Mouse (Mus musculus) liver, embryonic 15.5 days (tissue): ENCODE data around the gene Daw1. TPM values are rescaled to one million over a fixed set of nuclear protein-coding genes. Genes with fewer than 3 reads are reported as not detected.

ENCODE experiments used
- ATAC-seq: fragments of 200-750 bp; cut with Nextera tagmentation; 2 replicates; pipeline ENCODE4 v1.8.0; 2017; ENCODE audit warnings: moderate number of reproducible peaks, mild to moderate bottlenecking, moderate library complexity; ENCODE audit not compliant: insufficient read depth
- H3K27ac ChIP-seq: fragments of 300-500 bp; sonication (generic); replicated peaks from 2 replicates; pipeline ENCODE4 v1.5.1; 2015; ENCODE audit warnings: mild to moderate bottlenecking, inconsistent platforms
- H3K27me3 ChIP-seq: fragments of 300-500 bp; sonication (generic); 2 replicates; pipeline ENCODE4 v1.6.1; 2015; ENCODE audit warnings: mild to moderate bottlenecking, inconsistent platforms
- H3K36me3 ChIP-seq: fragments of 300-500 bp; sonication (generic); replicated peaks from 2 replicates; pipeline ENCODE4 v1.6.1; 2015; ENCODE audit warnings: moderate library complexity, mild to moderate bottlenecking, inconsistent platforms
- H3K4me1 ChIP-seq: fragments of 300-500 bp; sonication (generic); replicated peaks from 2 replicates; pipeline ENCODE4 v1.6.1; 2015; ENCODE audit warnings: inconsistent platforms
- H3K4me2 ChIP-seq: fragments of 300-500 bp; sonication (generic); 2 replicates; pipeline ENCODE4 v1.6.1; 2015; ENCODE audit warnings: moderate library complexity, mild to moderate bottlenecking, inconsistent platforms
- H3K4me3 ChIP-seq: fragments of 300-500 bp; sonication (generic); replicated peaks from 2 replicates; pipeline ENCODE4 v1.5.1; 2015; ENCODE audit warnings: mild to moderate bottlenecking, inconsistent platforms
- H3K9ac ChIP-seq: fragments of 300-500 bp; sonication (generic); 2 replicates; pipeline ENCODE4 v1.6.1; 2015; ENCODE audit warnings: moderate library complexity, mild to moderate bottlenecking, inconsistent platforms
- H3K9me3 ChIP-seq: fragments of 300-500 bp; sonication (generic); replicated peaks from 2 replicates; pipeline ENCODE4 v1.6.1; 2016; ENCODE audit warnings: inconsistent platforms
- WGBS: fragments of 180-500 bp; shearing (Covaris S2); methylation state at CpG from one replicate; pipeline ENCODE4 v1.1.7; 2015; ENCODE audit warnings: mixed read lengths; ENCODE audit not compliant: insufficient replicate concordance; 5-methylcytosine and 5-hydroxymethylcytosine counted together
- polyA plus RNA-seq: library from polyadenylated mRNA; unstranded; fragments of >200 nt; fragmentation: Nextera tagmentation; extraction: Ambion mirVana; gene quantifications from 2 replicates; pipeline ENCODE4 v1.2.1, GENCODE M21; 2015

Daw1 gene
- polyA plus RNA-seq, 1 experiment from 2014 or later = not detected

- ATAC-seq = no peak
- no peak overlapping the region for H3K27ac ChIP-seq
- H3K9me3 ChIP-seq = no peaks in the 10 kb centered on the region
- H3K4me2 ChIP-seq = no peak overlapping the region
- H3K36me3 ChIP-seq = no peaks in the 10 kb centered on the region
- no peaks in the 10 kb centered on the region for H3K4me1 ChIP-seq
- no peak overlapping the region for H3K4me3 ChIP-seq
- H3K9ac ChIP-seq = no peak overlapping the region
- WGBS = 39% methylated on average over 2 of the region's 2 CpGs
- no peaks in the 10 kb centered on the region for H3K27me3 ChIP-seq
Measured at GRCm38 (mm10) chr1:83187154-83187553, 27.6 kb downstream of the Daw1 start.

- Histone ChIP-seq H3K4me1 (no peaks in the 10 kb centered on the region), H3K36me3 (no peaks in the 10 kb centered on the region), H3K9ac (no peak overlapping the region), H3K9me3 (no peaks in the 10 kb centered on the region), H3K4me3 (no peak overlapping the region), H3K4me2 (no peak overlapping the region), H3K27ac (no peak overlapping the region), H3K27me3 (no peaks in the 10 kb centered on the region)
- WGBS = 27% methylated on average over 1 of the region's 1 CpGs
- no peak for ATAC-seq
Measured at GRCm38 (mm10) chr1:83209981-83210380, 50.4 kb downstream of the Daw1 start.

GRCm38 (mm10) chr1:83218260-83218659 lies 58.7 kb downstream of the Daw1 start:
- H3K27ac ChIP-seq = no peak overlapping the region
- H3K4me3 ChIP-seq = no peak overlapping the region
- WGBS = 32% methylated on average over 1 of the region's 1 CpGs
- H3K4me2 ChIP-seq = no peak overlapping the region
- no peak for ATAC-seq
- H3K27me3 ChIP-seq = no peaks in the 10 kb centered on the region
- H3K9me3 ChIP-seq = no peaks in the 10 kb centered on the region
- H3K4me1 ChIP-seq = no peaks in the 10 kb centered on the region
- no peaks in the 10 kb centered on the region for H3K36me3 ChIP-seq
- H3K9ac ChIP-seq = no peak overlapping the region

DNA sequence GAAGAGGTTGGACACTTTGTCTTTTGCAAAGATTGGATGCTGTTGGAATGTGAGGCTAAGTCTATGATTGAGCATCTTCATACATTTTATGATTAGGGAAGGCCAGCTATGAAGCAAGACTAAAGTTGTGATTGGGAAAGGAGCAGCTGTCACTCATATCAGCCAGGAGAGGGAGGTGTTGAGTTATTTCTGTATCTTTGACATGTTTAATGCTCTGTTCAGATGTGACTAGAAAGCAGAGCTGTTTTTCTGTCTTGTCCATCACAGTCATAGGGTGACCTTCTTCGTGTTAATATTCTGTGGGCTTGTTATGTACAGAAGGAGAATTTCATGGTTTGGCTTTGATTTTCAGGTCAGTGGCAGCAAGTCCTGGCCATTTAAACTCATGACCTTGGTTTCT lies 63.5 kb downstream of the Daw1 start:
- Histone ChIP-seq H3K27me3 (no peaks in the 10 kb centered on the region), H3K9ac (no peak overlapping the region), H3K4me3 (no peak overlapping the region), H3K27ac (no peak overlapping the region), H3K9me3 (no peaks in the 10 kb centered on the region), H3K36me3 (no peaks in the 10 kb centered on the region), H3K4me2 (no peak overlapping the region), H3K4me1 (no peaks in the 10 kb centered on the region)
- WGBS = 33% methylated on average over 1 of the region's 1 CpGs
- no peak for ATAC-seq

- no peak overlapping the region for H3K9ac ChIP-seq
- no peak overlapping the region for H3K4me2 ChIP-seq
- H3K4me3 ChIP-seq = no peak overlapping the region
- no peaks in the 10 kb centered on the region for H3K9me3 ChIP-seq
- H3K27ac ChIP-seq = no peak overlapping the region
- no peaks in the 10 kb centered on the region for H3K36me3 ChIP-seq
- no peak for ATAC-seq
- H3K27me3 ChIP-seq = no peaks in the 10 kb centered on the region
- H3K4me1 ChIP-seq = no peaks in the 10 kb centered on the region
Measured at GRCm38 (mm10) chr1:83224423-83224960, 64.9 kb downstream of the Daw1 start.

DNA sequence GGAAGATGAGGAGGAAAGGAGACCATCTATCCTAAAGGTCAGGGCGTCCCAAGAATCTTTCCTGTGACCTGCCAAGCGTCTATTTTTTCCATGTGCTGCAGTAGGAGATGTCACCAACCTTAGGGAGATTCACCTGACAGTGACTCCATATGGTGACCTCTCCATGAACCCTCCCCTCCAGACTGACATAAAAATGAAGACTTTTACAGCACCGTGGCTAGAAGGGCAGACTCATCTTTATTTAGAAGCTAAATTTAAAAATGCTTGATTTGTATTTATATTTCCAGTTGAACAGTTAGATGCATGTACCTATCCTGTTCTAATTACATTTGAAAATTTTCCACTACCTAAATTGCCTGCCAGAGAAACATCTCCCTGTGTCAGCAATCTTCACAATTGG lies 68.4 kb downstream of the Daw1 start:
- Histone ChIP-seq H3K4me1 (no peaks in the 10 kb centered on the region), H3K9ac (no peak overlapping the region)
- WGBS = 48% methylated on average over 3 of the region's 3 CpGs

GRCm38 (mm10) chr1:83248235-83248746 lies 88.7 kb downstream of the Daw1 start:
- Histone ChIP-seq H3K9ac (no peak overlapping the region), H3K4me1 (no peaks in the 10 kb centered on the region), H3K36me3 (no peaks in the 10 kb centered on the region), H3K27me3 (no peaks in the 10 kb centered on the region), H3K4me2 (no peak overlapping the region), H3K9me3 (no peaks in the 10 kb centered on the region), H3K27ac (no peak overlapping the region), H3K4me3 (no peak overlapping the region)
- no peak for ATAC-seq
- WGBS = 55% methylated on average over 1 of the region's 1 CpGs

More for the DNA sequence above, 68.4 kb downstream of the Daw1 start:
- ATAC-seq = no peak
- Histone ChIP-seq H3K27me3 (no peaks in the 10 kb centered on the region), H3K36me3 (no peaks in the 10 kb centered on the region), H3K4me2 (no peak overlapping the region), H3K9me3 (no peaks in the 10 kb centered on the region), H3K27ac (no peak overlapping the region), H3K4me3 (no peak overlapping the region)

DNA sequence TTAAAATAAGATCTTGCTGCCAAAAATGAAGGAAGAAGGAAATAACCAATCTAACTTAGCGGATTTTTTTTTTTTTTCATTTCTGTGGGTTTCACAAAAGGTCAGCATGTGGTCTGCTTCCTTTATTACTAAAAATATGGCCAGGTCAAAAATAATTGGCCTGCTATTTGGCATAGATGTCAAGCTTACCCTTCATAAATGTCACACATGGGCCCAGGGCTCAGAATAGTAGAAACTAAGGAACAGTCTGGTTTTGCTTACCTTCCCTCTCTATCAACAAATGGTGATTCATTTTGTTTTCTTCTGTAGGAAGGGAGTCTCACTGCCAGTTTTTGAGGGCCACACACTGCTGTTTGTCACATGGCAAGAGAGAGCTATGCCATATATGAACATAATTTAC lies 92.2 kb downstream of the Daw1 start:
- no peak overlapping the region for H3K27ac ChIP-seq
- no peaks in the 10 kb centered on the region for H3K27me3 ChIP-seq
- H3K9me3 ChIP-seq = no peaks in the 10 kb centered on the region
- H3K4me2 ChIP-seq = no peak overlapping the region
- no peaks in the 10 kb centered on the region for H3K36me3 ChIP-seq
- ATAC-seq = no peak
- WGBS = 37% methylated on average over 1 of the region's 1 CpGs
- no peaks in the 10 kb centered on the region for H3K4me1 ChIP-seq
- H3K4me3 ChIP-seq = no peak overlapping the region
- H3K9ac ChIP-seq = no peak overlapping the region

Other genes with a start within 250 kb of the Daw1 start
- gene A030005L19Rik, start 246.4 kb upstream of the Daw1 start, polyA plus RNA-seq = 0.15 and 0.29 TPM in 2 replicates
- gene A030014E15Rik, start 234.8 kb upstream of the Daw1 start, polyA plus RNA-seq = not detected in 2 replicates
- gene Gm6217, start 228.4 kb upstream of the Daw1 start, polyA plus RNA-seq = not detected in 2 replicates
- not detected in 2 replicates for gene A030003K21Rik, start 216.4 kb upstream of the Daw1 start, polyA plus RNA-seq
- not detected in 2 replicates for gene Gm7544, start 203.7 kb upstream of the Daw1 start, polyA plus RNA-seq
- gene Gm47955, start 199.5 kb upstream of the Daw1 start, polyA plus RNA-seq = not detected in 2 replicates
- gene Gm47959, start 159.2 kb upstream of the Daw1 start, polyA plus RNA-seq = not detected in 2 replicates
- gene Slc19a3, start 121.3 kb upstream of the Daw1 start, polyA plus RNA-seq = 0.05 TPM in 1 of 2 replicates, not detected in the other
- gene Krtap28-10, start 117.3 kb upstream of the Daw1 start, polyA plus RNA-seq = not detected in 2 replicates
- not detected in 2 replicates for gene Gm47969, start 114.8 kb upstream of the Daw1 start, polyA plus RNA-seq
- not detected in 2 replicates for gene A030005K14Rik, start 100.4 kb upstream of the Daw1 start, polyA plus RNA-seq
- gene Krtap28-13, start 98.8 kb upstream of the Daw1 start, polyA plus RNA-seq = not detected in 2 replicates
- not detected in 2 replicates for gene Ccl20, start 43.0 kb upstream of the Daw1 start, polyA plus RNA-seq
- 0.02 TPM in 1 of 2 replicates, not detected in the other for gene Sphkap, start 248.4 kb downstream of the Daw1 start, polyA plus RNA-seq